Mouse (Mus musculus) adrenal gland, adult (tissue): ENCODE results near the gene Fras1.

ENCODE experiments used
- DNase-seq, 2 experiments: peaks; one replicate each; pipeline ENCODE4 v3.0.0; 2022 to 2023; ENCODE audit warnings: low spot score in 1 of 2; ENCODE audit not compliant: inconsistent age in 2 of 2

The Fras1 gene

DNA sequence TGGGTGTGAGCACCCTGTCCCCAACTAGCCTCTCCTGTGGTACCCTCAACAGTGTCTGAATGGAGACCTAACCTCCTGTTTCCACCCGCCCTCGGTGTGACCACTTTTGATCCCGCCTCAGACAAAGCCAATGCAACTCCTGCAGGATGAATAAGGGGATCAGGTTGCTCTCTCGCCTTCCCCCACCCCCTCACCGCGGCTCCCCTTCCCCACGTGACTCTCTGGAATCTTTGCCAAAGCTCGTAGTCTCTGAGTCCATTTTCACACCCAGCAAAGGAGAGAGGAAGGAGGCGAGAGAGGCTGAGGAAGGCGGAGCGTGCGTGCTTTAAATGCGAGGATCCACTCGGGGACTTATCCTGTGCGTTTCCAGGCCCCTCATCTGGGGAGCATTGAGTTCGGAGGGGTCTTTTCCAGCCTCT is at the start of gene Fras1:
Gene Fras1, plus strand, starts transcription at position 389 of the 419 bp plus-strand sequence.
- no peak for DNase-seq

DNA sequence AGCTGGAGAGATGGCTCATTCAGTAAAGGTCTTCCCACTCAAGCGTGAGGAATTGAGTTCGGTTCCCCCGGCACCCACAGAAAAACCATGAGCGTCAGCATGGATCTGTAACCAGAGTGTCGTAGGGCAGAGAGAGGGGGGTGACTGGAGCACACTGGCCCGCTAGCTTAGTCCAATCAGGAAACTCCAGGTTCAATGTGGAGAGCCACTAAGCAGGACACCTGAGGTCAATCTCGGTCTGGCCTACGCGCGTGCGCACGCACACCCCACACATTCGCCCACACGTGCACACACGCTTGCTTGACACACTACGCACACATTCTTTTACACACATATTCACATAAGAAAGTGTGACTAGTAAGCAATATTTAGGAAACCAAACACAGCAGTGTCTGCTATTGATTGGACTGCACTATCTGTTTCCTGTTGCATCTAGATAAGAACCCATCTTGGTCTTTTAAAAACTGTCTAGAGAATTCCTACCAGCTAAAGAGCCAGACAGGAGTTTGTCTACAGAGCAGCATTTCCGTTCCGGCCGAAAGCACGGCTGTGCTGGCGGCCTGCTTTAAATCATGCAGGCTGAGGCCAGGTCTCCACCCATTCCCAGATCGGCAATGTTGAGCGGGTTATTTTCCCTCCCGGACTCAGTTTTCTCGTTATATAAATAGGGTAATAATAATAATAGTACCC is 42.6 kb upstream of the Fras1 start:
- peak in 1 of 2 experiments; percentile 14 for DNase-seq

DNA sequence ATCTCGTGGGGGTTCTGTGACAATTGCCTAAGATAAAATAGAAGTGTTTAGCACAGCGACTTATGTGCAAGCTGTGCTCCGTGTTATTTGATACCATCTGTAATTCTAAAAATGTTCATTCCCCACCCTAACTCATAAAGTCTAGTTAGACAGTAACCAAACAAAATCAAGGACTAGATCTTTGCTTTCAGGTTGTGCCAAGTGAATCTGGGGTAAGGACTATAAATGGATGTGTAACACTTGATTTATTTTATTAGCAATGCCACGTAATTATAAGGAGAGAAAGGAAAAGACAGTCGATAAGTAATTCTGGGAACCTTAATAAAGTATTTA is 42.1 kb upstream of the Fras1 start:
- peak in 1 of 2 experiments; percentile 74 for DNase-seq

DNA sequence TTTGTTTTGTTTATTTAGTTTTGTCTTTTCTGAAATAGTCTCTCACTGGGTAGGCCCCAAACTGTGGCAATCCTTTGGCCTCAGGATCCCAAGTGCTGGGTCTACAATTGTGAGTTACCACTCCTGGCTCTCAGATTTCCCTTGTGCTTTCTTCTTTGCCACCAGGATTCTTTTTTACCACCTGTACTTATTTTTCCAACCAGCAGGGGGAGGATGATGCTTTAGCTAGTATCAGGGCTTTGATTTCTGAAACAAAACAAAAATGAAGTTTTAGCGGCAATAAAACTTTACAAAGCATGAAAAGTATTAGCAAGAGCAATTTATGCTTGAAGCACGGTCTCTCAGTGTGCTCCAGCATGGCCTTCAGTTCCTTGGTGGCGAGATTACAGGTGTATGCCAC is 39.8 kb upstream of the Fras1 start:
- peak in 1 of 2 experiments; percentile 55 for DNase-seq

DNA sequence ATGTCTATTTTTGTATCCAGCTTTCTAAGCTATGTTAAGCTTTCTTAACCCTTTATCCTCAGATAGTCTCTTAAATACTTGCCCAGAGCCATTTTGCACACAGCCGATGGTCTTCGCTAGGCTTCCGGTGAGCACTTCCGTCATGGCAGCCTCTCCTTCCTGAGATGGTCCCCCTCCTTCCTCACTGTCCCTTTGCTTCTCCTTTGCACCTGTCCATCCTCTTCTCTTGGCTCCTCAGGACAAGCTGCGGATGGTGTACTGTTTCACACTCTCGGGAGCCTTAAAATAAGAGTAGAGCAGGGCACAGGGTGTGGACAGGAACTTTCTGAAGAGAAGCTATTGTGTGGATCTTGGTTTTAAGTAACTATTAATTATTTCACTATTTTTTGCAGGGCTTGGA is 33.2 kb upstream of the Fras1 start:
- DNase-seq, result no peak

DNA sequence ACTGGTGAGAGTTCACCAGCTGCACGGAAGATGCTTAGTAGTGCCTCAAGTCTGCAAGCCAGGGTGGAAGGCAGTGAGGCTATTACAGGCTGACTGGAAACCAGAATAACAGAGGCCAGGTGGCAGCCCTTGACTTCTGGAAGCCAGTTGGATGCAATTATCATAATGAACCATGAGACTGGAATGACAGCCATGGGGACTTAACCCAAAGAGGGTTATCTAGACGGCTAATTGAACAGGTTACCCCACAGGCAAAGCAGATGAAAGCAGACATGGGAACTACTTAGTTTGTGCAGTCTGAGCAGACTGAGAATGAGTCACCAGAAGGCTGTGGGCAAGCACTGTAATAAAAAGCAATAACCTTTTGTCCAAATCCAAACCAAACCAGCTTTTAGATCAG is 28.8 kb upstream of the Fras1 start:
- no peak for DNase-seq

DNA sequence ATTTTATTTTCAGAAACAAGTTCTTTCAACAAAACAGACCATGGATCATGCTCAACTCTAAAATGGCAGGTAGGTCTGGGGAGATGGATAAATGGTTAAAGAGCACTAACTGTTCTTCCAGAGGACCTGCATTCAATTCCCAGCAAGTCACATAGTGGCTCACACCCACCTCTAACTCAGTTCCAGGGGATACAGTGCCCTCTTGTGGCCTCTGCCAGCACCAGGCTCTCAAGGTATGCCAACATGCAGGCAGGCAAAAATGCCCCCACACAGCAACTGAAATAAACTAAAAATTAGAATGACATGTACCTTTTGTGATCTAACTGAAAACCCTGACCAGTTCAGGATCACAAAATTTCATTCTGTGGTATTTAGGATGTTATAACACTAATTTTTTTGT is 21.8 kb upstream of the Fras1 start:
- peak in 1 of 2 experiments; percentile 42 for DNase-seq

DNA sequence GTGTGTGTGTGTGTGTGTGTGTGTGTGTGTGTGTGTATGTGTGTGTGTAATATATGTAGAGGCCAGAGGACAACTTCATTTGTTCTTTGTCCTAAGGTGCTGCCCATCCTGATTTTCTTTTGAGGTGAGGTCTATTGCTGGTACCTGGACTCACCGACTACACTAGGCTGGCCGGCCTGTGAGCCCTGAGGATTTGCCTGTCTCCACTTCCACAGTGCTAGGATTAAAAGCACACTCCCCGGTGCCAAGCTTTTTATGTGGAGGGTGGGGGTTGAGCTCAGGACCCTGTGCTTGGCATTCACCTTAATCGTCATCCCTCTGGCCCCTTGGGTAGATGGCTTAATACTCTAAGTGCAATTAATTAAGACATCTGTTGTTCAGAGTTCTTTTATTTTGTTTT is 9.8 kb upstream of the Fras1 start:
- no peak for DNase-seq

DNA sequence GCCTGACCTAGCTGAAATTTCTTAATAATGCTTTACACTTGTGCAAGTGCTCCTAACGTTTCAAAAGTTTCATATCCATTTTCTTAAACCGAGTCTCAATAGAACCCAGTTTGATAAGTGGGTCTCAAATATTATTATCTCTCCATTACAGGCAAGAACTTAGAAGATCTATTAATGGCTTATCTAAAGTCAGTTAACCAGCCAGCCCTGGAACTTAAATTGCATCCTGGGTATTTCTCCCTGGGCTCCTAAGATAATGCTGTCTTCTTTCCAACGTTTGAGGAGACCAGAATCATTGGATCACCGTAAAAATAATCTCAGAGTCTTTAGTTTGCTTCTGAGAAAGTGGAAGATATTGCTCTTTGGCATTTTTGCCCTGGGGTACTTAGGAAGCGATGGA is 8.2 kb upstream of the Fras1 start:
- DNase-seq, result no peak

DNA sequence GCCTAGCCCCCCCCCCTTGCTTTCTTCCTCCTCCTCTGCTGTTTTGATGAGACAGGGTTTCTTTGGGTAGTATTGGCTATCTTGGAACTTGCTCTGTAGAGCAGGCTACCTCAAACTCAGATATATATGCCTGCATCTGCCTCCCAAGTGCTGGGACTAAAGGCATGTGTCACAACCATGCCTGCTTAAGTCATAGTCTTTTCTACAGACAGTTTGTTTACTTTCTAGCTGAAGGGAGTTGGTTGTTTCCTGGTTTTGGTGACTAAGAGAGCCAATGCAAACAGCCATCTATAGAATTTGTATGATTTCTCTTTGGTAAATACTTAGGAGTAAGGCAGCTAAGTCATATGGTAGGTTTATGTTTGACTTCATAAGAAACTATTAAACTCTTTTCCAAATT is 6.5 kb upstream of the Fras1 start:
- DNase-seq, result no peak

DNA sequence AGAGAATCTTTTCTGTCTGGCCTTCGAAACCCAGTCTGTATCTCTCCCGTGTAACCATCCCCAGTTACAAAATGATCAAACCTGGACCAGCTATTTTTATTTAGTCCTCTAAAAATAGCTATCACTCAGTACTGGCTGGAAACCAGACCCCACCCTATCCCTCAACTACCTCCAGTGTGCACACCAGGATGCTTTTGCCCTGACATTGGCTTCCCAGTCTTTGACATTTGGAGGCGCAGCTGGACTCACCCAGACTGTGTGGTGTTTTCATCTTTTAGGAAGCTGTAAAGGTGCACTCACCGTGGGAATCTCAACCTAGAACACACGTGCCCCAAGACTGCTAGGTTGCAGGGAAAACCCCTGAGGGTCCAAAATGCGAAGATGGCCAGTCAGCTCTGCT is 649 bp upstream of the Fras1 start:
- DNase-seq, result peak in 1 of 2 experiments; percentile 27

DNA sequence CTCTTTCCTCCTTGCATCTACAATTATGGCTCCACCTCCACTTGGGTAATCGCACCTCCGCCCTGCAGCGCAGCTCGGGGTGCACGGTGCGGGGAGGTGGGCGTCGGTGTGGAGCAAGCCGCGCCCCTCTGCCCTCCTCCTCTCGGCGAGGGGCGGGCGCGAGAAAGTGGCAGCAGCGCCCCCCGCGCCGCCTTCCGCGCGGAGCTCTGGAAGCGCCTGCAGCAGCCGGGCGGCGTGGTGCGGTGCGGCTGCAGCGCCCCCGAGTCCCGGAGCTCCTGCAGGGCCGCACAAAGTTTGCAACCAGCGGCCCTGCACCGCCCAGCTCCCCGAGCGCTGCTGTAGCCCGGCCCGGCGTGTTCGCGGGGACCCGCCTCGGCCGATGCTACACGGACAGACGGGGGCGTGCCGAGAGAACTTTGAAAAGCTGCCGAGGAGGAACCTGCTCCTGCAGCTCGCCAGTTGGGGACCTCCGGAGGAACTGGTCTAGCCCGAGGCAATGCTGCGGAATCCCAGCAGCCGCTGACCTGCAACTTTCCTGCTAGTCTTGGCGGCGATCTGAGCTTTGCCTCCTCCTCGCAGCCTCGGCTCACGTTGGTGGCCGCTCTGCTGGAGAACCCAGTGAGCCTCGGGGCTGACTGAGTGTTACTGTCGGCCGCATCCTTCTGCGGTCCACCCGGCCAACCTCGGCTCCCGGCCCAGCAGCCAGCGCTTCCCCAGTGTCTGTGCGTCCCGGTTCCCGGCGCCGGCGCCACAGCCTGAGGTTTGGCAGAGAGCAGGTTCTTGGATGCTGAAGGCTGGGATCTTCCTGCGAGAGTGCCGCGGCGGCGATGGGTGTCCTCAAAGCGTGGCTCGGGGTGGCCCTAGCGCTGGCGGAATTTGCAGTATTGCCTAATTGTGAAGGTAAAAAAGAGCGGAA is 489 bp downstream of the Fras1 start:
- DNase-seq, result peak; percentile 51 to 84

DNA sequence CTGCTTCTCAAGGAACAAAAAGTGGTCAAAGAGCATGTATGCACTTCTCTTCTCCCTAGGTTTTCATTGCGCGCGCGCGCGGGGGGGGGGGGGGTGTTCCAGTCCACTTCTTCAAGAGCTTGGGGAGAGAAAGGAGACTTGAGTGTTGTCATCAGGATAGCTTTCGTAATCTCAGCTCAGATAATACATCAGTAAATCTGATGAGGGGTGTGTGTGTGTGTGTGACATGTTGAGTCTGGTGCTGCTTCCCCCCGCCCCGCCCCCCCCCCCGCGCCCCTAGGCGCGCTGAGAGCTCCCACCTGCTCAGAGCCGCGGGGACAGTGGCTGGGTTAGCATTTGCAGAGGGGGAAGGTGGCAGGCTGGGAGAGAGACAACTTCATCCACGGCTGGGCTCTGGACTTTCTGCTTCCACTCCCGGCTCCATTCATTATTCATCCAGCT is 1.7 kb downstream of the Fras1 start:
- DNase-seq, result peak in 1 of 2 experiments; percentile 35

DNA sequence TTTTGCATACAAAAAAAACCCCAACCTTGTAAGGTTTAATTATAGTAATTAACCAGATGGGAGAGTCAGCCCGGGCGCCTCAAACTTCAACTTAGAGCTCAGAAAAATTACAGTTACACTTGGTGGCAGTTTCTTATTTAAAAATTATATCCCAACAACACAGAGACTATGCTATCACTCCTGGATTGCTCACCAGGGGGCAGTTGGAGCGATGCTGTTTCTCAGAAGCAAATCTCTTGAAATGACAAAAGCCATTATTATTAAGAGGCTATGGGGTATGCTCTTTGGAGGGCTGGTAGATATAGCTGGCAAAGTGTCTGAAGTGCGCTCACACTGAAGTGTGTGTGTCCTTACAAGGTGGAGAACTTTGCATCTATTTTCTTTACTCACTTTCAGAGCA is 2.5 kb downstream of the Fras1 start:
- DNase-seq, result no peak

DNA sequence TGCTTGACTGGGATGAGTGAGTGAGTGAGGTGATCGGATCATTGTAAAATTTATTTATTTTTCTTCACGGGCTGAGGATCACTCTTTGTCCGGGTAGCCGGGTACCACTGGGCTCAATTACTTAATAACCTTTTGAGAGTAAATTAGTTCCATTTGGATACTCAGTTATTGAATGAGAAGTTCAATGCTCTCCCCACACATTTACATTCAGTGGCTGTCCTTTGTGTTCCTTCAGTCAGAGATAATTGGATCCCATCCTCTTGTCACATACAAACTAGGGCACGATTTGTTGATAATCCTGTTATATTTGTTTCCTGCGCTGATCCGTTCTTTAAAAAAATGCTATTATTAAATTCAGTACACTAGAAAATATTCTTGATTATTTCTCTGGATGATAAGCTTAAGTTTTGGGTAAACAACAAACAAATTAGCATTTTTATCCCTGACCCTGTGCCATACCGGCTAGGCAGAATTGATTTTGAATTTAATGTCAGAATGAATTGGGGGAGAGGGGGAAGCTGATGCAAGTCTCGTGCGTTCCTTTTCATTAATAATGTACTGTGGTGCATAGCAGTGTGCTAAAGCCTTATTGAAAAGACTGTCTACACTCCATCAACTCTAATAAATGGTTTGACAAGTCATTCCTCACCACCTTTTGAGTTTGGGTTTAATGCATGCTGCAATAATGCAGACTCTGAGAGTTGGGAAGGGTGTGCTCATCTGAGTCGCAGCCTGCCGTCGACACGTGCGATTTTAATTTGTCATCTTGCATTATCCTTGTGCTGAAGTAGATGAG is 12.6 kb downstream of the Fras1 start:
- no peak for DNase-seq

DNA sequence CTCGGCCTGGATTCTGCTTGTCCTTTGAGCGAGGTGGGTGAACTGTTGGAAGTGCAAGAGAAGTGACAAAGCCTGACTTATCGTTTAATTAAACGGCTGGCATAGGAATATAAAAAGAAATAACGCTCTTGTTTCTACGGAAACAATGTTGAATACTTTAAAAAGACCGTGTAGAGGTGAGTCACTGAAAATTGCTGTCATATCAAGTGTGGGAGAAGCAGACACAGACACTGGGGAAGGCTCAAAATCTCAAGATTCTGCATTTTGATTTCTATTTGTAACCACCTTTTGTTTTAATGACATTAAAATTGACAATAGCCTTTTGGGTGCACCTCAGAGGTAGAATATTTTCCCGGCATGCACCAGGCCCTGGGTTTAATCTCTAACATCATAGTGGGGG is 14.6 kb downstream of the Fras1 start:
- no peak for DNase-seq

DNA sequence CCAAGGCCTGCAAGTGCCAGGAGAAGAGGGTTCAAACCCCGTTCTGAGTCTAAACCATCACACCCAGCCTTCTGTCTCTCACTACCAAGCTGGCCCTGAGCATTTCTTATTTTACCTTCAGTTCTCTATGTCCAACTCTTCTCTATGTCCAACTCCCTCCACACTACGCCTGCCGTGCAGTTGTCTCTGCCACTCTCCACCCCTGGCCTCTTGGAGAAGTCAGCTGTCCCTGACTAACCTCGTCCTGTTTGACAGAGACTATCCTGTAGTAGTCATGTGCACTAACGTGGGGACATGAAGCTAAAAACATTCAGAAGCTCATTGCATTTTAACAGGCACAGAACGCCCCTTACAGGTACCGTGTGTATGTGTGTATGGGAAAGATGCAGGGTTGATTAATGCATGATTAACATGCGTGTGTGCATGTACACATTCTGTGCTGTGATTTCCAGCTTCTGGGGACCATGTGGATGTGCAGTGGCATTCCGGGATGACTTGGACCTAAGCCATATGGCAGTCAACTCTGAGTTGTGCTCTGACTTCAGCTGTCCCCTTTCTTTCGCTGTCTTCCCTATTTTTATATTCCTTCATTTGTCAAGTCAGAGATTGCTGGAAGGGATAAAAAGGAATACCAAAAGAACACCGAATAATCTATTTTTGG is 16.3 kb downstream of the Fras1 start:
- no peak for DNase-seq

DNA sequence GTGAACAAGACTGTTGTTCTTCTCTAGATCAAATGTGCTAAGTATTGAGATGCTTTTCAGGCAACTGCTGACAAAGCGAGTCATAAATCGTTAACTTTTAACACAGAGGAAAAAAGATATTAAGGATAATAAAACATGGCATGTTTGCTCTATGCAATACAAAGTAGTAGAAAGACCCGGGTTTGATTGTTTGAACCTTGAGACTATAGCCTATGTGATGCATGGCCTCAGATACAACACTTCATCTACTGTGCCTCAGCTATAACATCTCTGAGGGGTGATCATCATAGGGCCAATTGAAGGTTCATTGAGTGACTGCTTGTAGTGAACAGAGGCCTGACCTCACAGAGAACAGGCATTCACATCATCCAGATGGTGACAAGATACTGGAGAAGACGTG is 17.3 kb downstream of the Fras1 start:
- DNase-seq, result no peak

DNA sequence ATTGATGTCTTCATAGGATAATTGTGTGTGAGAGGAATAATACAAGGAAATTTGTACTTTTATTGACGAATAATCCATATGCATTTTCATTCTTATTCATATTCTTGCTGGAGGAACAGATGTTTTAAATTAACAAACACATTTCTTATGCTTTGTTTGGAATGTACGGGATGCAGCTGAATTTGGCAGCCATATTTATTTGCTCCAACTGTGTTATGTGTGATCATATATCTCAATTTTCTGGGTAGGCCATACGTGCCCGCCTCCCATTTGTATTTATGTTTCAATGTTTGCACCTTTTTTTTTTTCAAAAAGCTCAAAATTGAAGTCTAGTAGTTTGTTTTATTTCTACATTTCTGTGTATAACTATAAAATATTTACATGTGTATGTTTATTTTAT is 21.2 kb downstream of the Fras1 start:
- DNase-seq, result no peak

DNA sequence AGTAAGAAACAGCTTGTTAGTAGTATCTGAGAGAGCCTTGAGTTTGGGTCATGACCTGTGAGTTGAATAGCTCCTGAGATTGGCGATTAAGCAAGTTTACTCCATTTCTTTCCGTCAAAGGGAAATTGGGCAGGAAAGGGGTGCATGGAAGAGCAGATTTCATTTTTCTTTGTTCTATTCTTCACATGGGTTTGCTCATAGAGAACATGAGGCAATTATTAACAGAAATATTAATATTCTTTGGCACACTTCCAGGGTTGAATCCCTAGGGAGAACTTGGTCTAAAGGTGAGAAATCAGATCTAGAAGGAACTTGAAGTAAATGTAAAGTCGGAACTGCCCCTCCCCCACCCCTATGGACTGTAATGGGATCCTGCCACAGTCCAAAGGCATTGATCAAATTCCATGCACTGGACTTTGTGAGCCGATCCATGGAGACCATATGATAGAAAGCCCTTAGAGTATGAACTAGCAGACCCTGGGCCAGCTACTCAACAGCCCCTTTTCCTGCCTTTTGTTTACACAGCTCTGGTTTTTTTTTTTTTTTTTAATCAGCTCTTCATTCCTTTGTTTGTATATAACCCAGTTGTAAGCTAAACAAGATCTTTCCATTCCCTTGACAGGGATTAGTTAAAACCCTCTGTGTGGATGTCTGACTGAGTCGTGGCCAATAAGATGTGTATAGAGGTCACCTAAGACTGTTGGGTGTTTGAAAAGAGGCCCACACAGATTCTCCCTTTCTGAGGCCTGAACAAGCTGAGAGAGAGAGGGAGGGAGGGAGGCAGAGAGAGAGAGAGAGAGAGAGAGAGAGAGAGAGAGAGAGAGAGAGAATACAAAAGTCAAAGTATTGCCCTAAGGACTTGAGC is 22.3 kb downstream of the Fras1 start:
- no peak for DNase-seq
